Mouse (Mus musculus) G1E (cell line): Measurements from ENCODE around the gene Pnpla2.

Experiments used
- CTCF ChIP-seq: IDR thresholded peaks from 2 replicates; pipeline ENCODE4 v1.5.1; 2012; ENCODE audit warnings: low read depth, low read length, inconsistent platforms, mixed read lengths
- GATA1 ChIP-seq: IDR thresholded peaks from 2 replicates; pipeline ENCODE4 v1.6.1; 2012; ENCODE audit warnings: borderline replicate concordance, low read length, inconsistent platforms, mixed read lengths
- POLR2AphosphoS5 ChIP-seq: IDR thresholded peaks from 2 replicates; pipeline ENCODE4 v1.6.1; 2012; ENCODE audit warnings: low read depth, low read length, inconsistent platforms; ENCODE audit not compliant: insufficient replicate concordance
- TAL1 ChIP-seq: conservative IDR thresholded peaks from 2 replicates; pipeline ENCODE4 v1.6.1; 2012; ENCODE audit warnings: low read depth, low read length, inconsistent platforms, mixed read lengths

DNA sequence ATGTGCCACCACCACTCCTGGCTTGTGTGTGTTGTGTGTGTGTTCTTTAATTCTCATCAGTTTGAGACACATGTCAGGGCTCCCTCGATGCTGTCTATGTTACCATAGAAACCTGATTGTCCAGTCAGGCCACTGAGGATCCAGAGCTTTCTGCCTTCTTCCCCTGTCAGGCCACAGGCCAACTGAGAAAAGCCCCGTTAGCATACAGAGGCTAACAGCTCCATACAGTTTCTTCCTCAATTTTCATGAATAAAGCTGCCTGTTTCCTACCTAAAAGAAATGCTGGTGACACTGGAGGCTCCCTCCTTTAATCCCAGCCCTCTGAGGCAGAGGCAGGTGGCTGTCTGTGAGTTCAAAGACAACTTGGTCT, 18.5 kb upstream of the Pnpla2 start:
- TF ChIP-seq CTCF (no peak), TAL1 (no peak), GATA1 (no peak), POLR2AphosphoS5 (no peak)
